29 mouse cellular contexts compared by ENCODE assay signal in the genomic region with DNA sequence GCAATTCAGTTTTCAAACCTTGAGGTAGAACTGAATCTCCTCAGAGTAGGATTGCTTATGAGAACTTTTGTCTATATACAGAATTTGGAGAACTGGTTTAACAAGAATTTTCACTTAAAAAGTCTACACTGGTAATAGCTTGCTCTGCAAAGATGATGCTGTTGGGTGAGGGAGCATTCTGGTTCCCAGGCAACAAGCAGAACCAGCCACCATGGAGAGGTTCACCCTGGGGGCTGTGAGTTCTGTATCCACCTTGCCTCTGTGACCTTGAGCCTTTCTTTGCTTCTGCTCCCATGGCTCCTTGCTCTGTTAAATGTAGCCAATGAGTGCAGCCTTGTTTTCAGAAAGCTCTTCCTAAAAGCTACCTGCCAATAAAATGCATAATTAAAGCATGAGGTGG. TPM values are rescaled to one million over a fixed set of nuclear protein-coding genes. Genes with fewer than 3 reads are reported as not detected.
DNase-seq lines count a peak whose midpoint lies in the region; ATAC-seq and TF ChIP-seq lines count a peak whose summit lies in the region.
"Had no signal": no experiment of that assay in that cellular context is flagged by ENCODE, and none has a peak within 500 bp of the region (broad histone marks: within the 10 kb centered on the region; RNA-seq: fewer than 3 reads in every experiment).

No protein-coding gene starts in this region.

- no peak overlapping the region for H3K27ac ChIP-seq in lung, embryonic 14.5 days (ENCODE audit: low read depth)
- H3K27ac ChIP-seq in kidney, embryonic 16.5 days (ENCODE audit: low read length): peak overlapping the region; percentile 34; the same call in 1 of the 2 replicates
- H3K27ac ChIP-seq: embryonic facial prominence, embryonic 12.5 days; forebrain, embryonic 10.5 days; forebrain, embryonic 15.5 days; hindbrain, embryonic 12.5 days; hindbrain, postnatal 0 days; intestine, embryonic 15.5 days; liver, embryonic 14.5 days; midbrain, embryonic 13.5 days had no signal

- H3K27me3 ChIP-seq in lung, embryonic 14.5 days (ENCODE audit: insufficient read depth, low read length): no peaks in the 10 kb centered on the region
- no peaks in the 10 kb centered on the region for H3K27me3 ChIP-seq in kidney, embryonic 16.5 days (ENCODE audit: insufficient read depth, low read length)
- H3K27me3 ChIP-seq: embryonic facial prominence, embryonic 12.5 days; forebrain, embryonic 15.5 days; hindbrain, embryonic 12.5 days; intestine, embryonic 15.5 days; megakaryocyte, embryonic 14.5 days; midbrain, embryonic 13.5 days had no signal

- peak; percentile 24 for DNase-seq in lung, embryonic 14.5 days
- DNase-seq in lung, postnatal 14 days: no peak
- DNase-seq in brain, embryonic 14.5 days (ENCODE audit: low read depth): peak; percentile 13
- DNase-seq in kidney, postnatal 4 days: peak; percentile 17 to 33
- no peak for DNase-seq in spleen, postnatal 36 days (ENCODE audit: low spot score in 2 of 2)
- DNase-seq in B cell, adult 2 months: no peak
- DNase-seq: adrenal gland, adult 8-10 months; cerebellum, adult 11 months; cerebellum, adult 9-10 months; cerebellum, postnatal 36 days; gastrocnemius, postnatal 25 days; heart, adult 11 months; heart, postnatal 36 days; liver; lung, adult 2 months; lung, postnatal 36 days; right cerebral cortex, postnatal 25 days; spleen, adult 18-20 months had no signal

- H3K4me1 ChIP-seq in lung, embryonic 14.5 days (ENCODE audit: insufficient read depth): no peaks in the 10 kb centered on the region
- H3K4me1 ChIP-seq in kidney, embryonic 16.5 days (ENCODE audit: insufficient read depth, low read length): no peaks in the 10 kb centered on the region
- H3K4me1 ChIP-seq: embryonic facial prominence, embryonic 12.5 days; forebrain, embryonic 15.5 days; hindbrain, embryonic 12.5 days; intestine, embryonic 15.5 days; megakaryocyte, embryonic 14.5 days; midbrain, embryonic 13.5 days had no signal

- H3K4me2 ChIP-seq in lung, embryonic 14.5 days: no peak overlapping the region
- H3K4me2 ChIP-seq in kidney, embryonic 16.5 days (replicated peaks; ENCODE audit: low read depth, low read length): no peak overlapping the region
- H3K4me2 ChIP-seq: embryonic facial prominence, embryonic 12.5 days; forebrain, embryonic 15.5 days; heart, embryonic 11.5 days; hindbrain, embryonic 12.5 days; intestine, embryonic 15.5 days; midbrain, embryonic 13.5 days had no signal

- H3K36me3 ChIP-seq in lung, embryonic 14.5 days (ENCODE audit: insufficient read depth): no peaks in the 10 kb centered on the region
- H3K36me3 ChIP-seq in kidney, embryonic 16.5 days (ENCODE audit: insufficient read depth, low read length): no peaks in the 10 kb centered on the region
- H3K36me3 ChIP-seq: embryonic facial prominence, embryonic 12.5 days; forebrain, embryonic 10.5 days; forebrain, embryonic 15.5 days; hindbrain, embryonic 12.5 days; intestine, embryonic 15.5 days; midbrain, embryonic 13.5 days had no signal

- ATAC-seq in lung, embryonic 14.5 days (ENCODE audit: insufficient read depth): no peak; the same call in 1 of the 2 replicates
- 0 out of 2 replicates have a peak, but pooled peaks have one; percentile 54 for ATAC-seq in kidney, embryonic 16.5 days (ENCODE audit: low FRiP score, low TSS enrichment)
- ATAC-seq: forebrain, embryonic 15.5 days; hindbrain, postnatal 0 days; intestine, embryonic 15.5 days; midbrain, embryonic 13.5 days had no signal

- H3K9me3 ChIP-seq in lung, embryonic 14.5 days (ENCODE audit: low read depth, low read length): no peaks in the 10 kb centered on the region
- H3K9me3 ChIP-seq in kidney, embryonic 16.5 days (ENCODE audit: low read length): peaks cover 3% of the 10 kb centered on the region; the same call in 1 of the 2 replicates
- H3K9me3 ChIP-seq: embryonic facial prominence, embryonic 12.5 days; forebrain, embryonic 10.5 days; forebrain, embryonic 15.5 days; hindbrain, embryonic 12.5 days; intestine, embryonic 15.5 days; midbrain, embryonic 13.5 days had no signal

- H3K4me3 ChIP-seq in lung, embryonic 14.5 days (ENCODE audit: low read depth, low read length): no peak overlapping the region
- no peak overlapping the region for H3K4me3 ChIP-seq in kidney, embryonic 16.5 days (ENCODE audit: low read length)
- H3K4me3 ChIP-seq: embryonic facial prominence, embryonic 12.5 days; forebrain, embryonic 10.5 days; forebrain, embryonic 15.5 days; hindbrain, embryonic 12.5 days; intestine, embryonic 15.5 days; megakaryocyte, embryonic 14.5 days; midbrain, embryonic 13.5 days had no signal

- no peak for TF ChIP-seq POLR2A in brain, embryonic 14.5 days (IDR thresholded peaks at IDR 0.05; ENCODE audit: borderline replicate concordance, extremely low read depth, insufficient read depth, insufficient read length, poor library complexity, severe bottlenecking)

- no peak overlapping the region for H3K9ac ChIP-seq in lung, embryonic 14.5 days
- H3K9ac ChIP-seq in kidney, embryonic 16.5 days (replicated peaks; ENCODE audit: low read length): no peak overlapping the region
- H3K9ac ChIP-seq: embryonic facial prominence, embryonic 12.5 days; forebrain, embryonic 15.5 days; hindbrain, embryonic 12.5 days; intestine, embryonic 15.5 days; liver, embryonic 14.5 days; midbrain, embryonic 13.5 days had no signal

- TF ChIP-seq CTCF in lung, embryonic 14.5 days (IDR thresholded peaks at IDR 0.05; ENCODE audit: low read depth): no peak
- no peak for TF ChIP-seq CTCF in brain, embryonic 14.5 days (IDR thresholded peaks at IDR 0.05; ENCODE audit: borderline replicate concordance, extremely low read depth, insufficient read depth, insufficient read length)

RNA-seq across cellular contexts. Expression of a gene that starts 44.8 kb away (rescaled TPM):
- 14.1 and 15.5 TPM in 2 replicates for polyA plus RNA-seq in lung, embryonic 14.5 days (2014; fragmentation: Nextera tagmentation; extraction: Ambion mirVana)
- polyA plus RNA-seq in brain, embryonic 14.5 days (2012; rRNA removed): 107 and 112 TPM in 2 replicates
- polyA plus RNA-seq in kidney, embryonic 16.5 days (2015; fragmentation: Nextera tagmentation; extraction: Ambion mirVana): 25.3 and 26.5 TPM in 2 replicates

Comparison
In these comparisons a context has a peak if more than half of its experiments do, and no peak if none do; other contexts are left out.
1. DNase-seq: peak in lung, embryonic 14.5 days (single experiment), brain, embryonic 14.5 days (single experiment) and kidney, postnatal 4 days (2 of 2); none in lung, postnatal 14 days (single experiment), spleen, postnatal 36 days (0 of 2) and B cell, adult 2 months (0 of 2).